Mouse (Mus musculus) forebrain, embryonic 12.5 days (tissue): Measurements from ENCODE around the gene Ikzf2. TPM values are rescaled to one million over a fixed set of nuclear protein-coding genes. Genes with fewer than 3 reads are reported as not detected.

ENCODE experiments used
- ATAC-seq: fragments of 200-750 bp; cut with Nextera tagmentation; 2 replicates; pipeline ENCODE4 v1.8.0; 2017; ENCODE audit warnings: moderate TSS enrichment; ENCODE audit not compliant: low FRiP score
- H3K27ac ChIP-seq: fragments of 300-500 bp; sonication (generic); 2 replicates; pipeline ENCODE4 v1.5.1; 2016; ENCODE audit warnings: mild to moderate bottlenecking
- H3K27me3 ChIP-seq: fragments of 300-500 bp; sonication (generic); 2 replicates; pipeline ENCODE4 v1.6.1; 2016; ENCODE audit warnings: mild to moderate bottlenecking
- H3K36me3 ChIP-seq: fragments of 300-500 bp; sonication (generic); replicated peaks from 2 replicates; pipeline ENCODE4 v1.6.1; 2016; ENCODE audit warnings: mild to moderate bottlenecking
- H3K4me1 ChIP-seq: fragments of 300-500 bp; sonication (generic); 2 replicates; pipeline ENCODE4 v1.6.1; 2016
- H3K4me2 ChIP-seq: fragments of 300-500 bp; sonication (generic); 2 replicates; pipeline ENCODE4 v1.6.1; 2016; ENCODE audit warnings: mild to moderate bottlenecking, moderate library complexity
- H3K4me3 ChIP-seq: fragments of 300-500 bp; sonication (generic); replicated peaks from 2 replicates; pipeline ENCODE4 v1.5.1; 2016; ENCODE audit warnings: mild to moderate bottlenecking
- H3K9ac ChIP-seq: fragments of 300-500 bp; sonication (generic); 2 replicates; pipeline ENCODE4 v1.6.1; 2016; ENCODE audit warnings: mild to moderate bottlenecking
- H3K9me3 ChIP-seq: fragments of 300-500 bp; sonication (generic); 2 replicates; pipeline ENCODE4 v1.6.1; 2016
- WGBS: fragments of 180-500 bp; shearing (Covaris S2); methylation state at CpG from one replicate; pipeline ENCODE4 v1.1.7; 2016; 5-methylcytosine and 5-hydroxymethylcytosine counted together
- polyA plus RNA-seq: library from polyadenylated mRNA; unstranded; fragments of >200 nt; fragmentation: Nextera tagmentation; extraction: Ambion mirVana; gene quantifications from 2 replicates; pipeline ENCODE4 v1.2.1, GENCODE M21; 2016

Ikzf2 gene
- polyA plus RNA-seq, 1 experiment from 2014 or later, result 5.6 TPM

- 88% methylated on average over 11 of the region's 11 CpGs for WGBS
These were observed 193.6 kb downstream of the Ikzf2 start for GRCm38 (mm10) chr1:69493309-69494047.

GRCm38 (mm10) chr1:69492013-69492412 lies 195.0 kb downstream of the Ikzf2 start:
- no peak overlapping the region for H3K4me2 ChIP-seq
- H3K9me3 ChIP-seq, result no peaks in the 10 kb centered on the region
- no peak for ATAC-seq
- H3K4me3 ChIP-seq, result no peak overlapping the region
- H3K27me3 ChIP-seq, result peaks cover 12% of the 10 kb centered on the region
- H3K4me1 ChIP-seq, result no peaks in the 10 kb centered on the region
- H3K9ac ChIP-seq, result no peak overlapping the region
- 92% methylated on average over 4 of the region's 4 CpGs for WGBS
- no peak overlapping the region for H3K27ac ChIP-seq
- no peaks in the 10 kb centered on the region for H3K36me3 ChIP-seq

More at GRCm38 (mm10) chr1:69493309-69494047, 193.6 kb downstream of the Ikzf2 start:
- Histone ChIP-seq H3K36me3 (no peaks in the 10 kb centered on the region), H3K9ac (no peak overlapping the region), H3K27me3 (peaks cover 18% of the 10 kb centered on the region), H3K4me2 (no peak overlapping the region), H3K27ac (no peak overlapping the region), H3K4me1 (no peaks in the 10 kb centered on the region), H3K9me3 (no peaks in the 10 kb centered on the region), H3K4me3 (no peak overlapping the region)
- no peak for ATAC-seq

GRCm38 (mm10) chr1:69489026-69489425 lies 198.0 kb downstream of the Ikzf2 start:
- WGBS, result 44% methylated on average over 7 of the region's 7 CpGs
- H3K36me3 ChIP-seq, result no peaks in the 10 kb centered on the region
- H3K4me2 ChIP-seq, result no peak overlapping the region
- H3K27me3 ChIP-seq, result no peaks in the 10 kb centered on the region
- no peaks in the 10 kb centered on the region for H3K4me1 ChIP-seq
- no peak for ATAC-seq
- H3K4me3 ChIP-seq, result no peak overlapping the region
- H3K9me3 ChIP-seq, result no peaks in the 10 kb centered on the region
- H3K27ac ChIP-seq, result no peak overlapping the region
- no peak overlapping the region for H3K9ac ChIP-seq

GRCm38 (mm10) chr1:69488625-69489024 lies 198.4 kb downstream of the Ikzf2 start:
- 69% methylated on average over 6 of the region's 6 CpGs for WGBS
- H3K27me3 ChIP-seq, result no peaks in the 10 kb centered on the region
- no peak overlapping the region for H3K27ac ChIP-seq
- no peak overlapping the region for H3K4me3 ChIP-seq
- H3K4me2 ChIP-seq, result no peak overlapping the region
- no peaks in the 10 kb centered on the region for H3K36me3 ChIP-seq
- no peaks in the 10 kb centered on the region for H3K9me3 ChIP-seq
- ATAC-seq, result no peak
- H3K9ac ChIP-seq, result no peak overlapping the region
- H3K4me1 ChIP-seq, result no peaks in the 10 kb centered on the region

Other genes with a start within 250 kb of the Ikzf2 start
- 1.6 and 1.7 TPM in 2 replicates for gene Spag16, start 139.7 kb upstream of the Ikzf2 start, polyA plus RNA-seq